Mouse (Mus musculus) retina, embryonic 14.5 days (tissue): ENCODE results near the gene Rhox10.
A peak's percentile ranks its signal among the peaks of the same experiment; 100 is the strongest.
"Not testable (repeated sequence)": the region's sequence is repeated elsewhere in the genome, so short reads cannot be mapped to it uniquely, and the experiment has no call there.

ENCODE experiments used
- DNase-seq: peaks from one replicate; pipeline ENCODE4 v3.0.0-alpha.2; 2015; ENCODE audit warnings: low spot score

Gene Rhox10

DNA sequence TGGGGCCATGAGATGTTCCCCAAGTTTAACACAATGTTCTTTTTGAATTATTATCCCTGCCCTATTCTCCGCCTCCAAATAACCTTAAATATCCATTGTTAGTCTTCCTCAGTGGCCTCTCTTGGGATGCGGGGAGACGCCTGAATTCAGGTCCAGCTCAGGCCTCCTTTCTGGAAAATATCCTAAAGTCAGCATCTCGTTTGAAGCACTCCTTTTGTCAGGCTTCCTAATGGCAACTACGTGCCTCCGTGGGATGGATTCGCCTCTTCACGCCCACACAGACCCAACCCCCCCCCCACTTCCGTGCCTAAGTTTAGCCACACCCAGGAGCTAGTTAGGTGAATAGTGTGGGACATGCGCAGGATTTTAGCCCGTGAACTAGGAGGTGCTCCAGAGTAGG lies at the start of gene Rhox10:
Gene Rhox10, plus strand, starts transcription at position 301 of the 400 bp plus-strand sequence.
- no peak for DNase-seq

DNA sequence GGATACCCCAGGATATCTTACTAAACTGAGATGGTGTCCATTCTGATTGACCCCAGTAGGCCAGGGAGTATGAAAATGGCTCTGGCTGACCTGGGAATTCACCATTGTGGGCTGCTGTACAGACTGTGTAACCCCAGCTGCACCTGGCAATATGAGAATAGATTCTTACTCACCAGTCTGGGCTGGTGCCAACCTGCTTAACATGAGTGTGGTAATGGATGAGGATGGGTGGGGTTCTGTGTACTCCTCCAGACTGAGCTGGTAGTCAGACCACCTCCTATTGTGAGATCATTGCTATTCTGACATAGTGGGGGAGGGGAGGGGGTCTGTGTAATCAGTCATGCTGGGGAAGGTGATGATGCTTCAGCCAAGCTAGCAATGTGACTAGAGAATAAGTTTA lies 47.7 kb upstream of the Rhox10 start, which contains the start of gene Btg1-ps1:
Gene Btg1-ps1, minus strand, starts transcription at position 219 of the 400 bp plus-strand sequence.
- not testable (repeated sequence) for DNase-seq

DNA sequence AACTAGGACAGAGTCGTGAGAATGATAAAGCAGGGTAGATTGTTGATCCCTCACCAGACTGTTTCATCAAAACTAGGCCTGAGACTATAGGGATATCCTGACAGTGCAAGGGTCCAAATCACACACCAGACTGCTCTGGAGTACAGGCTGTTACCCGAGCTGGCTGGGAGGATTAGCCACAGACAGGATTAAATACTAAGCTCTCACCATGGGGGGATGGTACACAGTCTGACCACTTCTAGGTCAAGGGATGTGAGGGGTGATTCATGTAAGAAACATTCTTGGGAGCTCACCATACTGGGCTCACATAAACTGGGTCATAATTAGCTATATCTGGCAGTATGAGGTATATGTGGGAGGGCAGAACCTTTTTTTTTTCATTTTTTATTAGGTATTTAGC lies 32.4 kb upstream of the Rhox10 start:
- peak; percentile 3 for DNase-seq

DNA sequence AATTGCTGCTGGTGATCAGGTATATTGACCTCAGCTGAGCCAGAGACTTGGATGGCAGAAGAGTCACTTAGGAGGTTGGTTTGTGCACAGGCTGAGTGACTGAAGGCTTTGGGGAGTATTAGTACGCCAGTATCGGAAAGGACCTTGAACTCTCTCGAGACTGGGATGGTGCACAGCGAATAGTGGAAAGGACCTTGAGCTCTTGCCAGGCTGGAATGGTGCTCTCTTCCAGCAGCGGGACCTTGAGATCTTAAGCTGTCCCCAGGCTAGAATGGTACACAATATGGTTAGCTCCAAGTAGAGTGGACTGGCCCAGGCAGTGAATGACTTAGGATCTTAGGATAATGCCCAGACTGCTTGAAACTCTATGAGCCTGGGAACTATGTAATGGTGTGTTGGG lies 26.6 kb upstream of the Rhox10 start:
- DNase-seq, result no peak

DNA sequence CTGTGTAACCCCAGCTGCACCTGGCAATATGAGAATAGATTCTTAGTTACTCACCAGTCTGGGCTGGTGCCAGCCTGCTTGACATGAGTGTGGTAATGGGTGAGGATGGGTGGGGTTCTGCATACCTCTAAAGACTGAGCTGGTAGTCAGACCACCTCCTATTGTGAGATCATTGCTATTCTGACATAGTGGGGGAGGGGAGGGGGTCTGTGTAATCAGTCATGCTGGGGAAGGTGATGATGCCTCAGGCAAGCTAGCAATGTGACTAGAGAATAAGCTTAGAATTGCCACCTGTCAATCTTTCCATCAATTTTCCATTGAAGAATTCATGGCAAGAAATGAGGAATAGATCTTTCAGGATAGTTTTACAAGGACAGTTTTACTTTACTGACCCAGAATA lies 23.3 kb upstream of the Rhox10 start, which contains the start of gene Btg1-ps2:
Gene Btg1-ps2, minus strand, starts transcription at position 101 of the 400 bp plus-strand sequence.
- DNase-seq, result not testable (repeated sequence)

DNA sequence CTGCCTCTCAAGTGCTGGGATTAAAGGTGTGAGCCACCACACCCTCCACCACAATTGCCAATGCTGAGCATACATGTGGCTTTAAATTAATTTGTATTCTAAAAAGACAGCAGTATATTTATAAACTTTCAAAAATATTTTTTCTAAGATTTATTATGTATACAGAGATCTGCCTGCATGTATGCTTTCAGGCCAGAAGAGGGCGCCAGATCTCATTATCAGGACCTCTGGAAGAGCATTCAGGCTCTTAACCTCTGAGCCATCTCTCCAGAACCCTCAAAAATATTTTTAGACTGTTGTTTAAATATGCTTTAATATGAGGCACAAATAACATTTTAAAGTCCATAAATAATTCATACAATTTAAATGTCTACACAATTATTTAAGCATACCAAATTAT lies 4.7 kb upstream of the Rhox10 start:
- peak; percentile 29 for DNase-seq

DNA sequence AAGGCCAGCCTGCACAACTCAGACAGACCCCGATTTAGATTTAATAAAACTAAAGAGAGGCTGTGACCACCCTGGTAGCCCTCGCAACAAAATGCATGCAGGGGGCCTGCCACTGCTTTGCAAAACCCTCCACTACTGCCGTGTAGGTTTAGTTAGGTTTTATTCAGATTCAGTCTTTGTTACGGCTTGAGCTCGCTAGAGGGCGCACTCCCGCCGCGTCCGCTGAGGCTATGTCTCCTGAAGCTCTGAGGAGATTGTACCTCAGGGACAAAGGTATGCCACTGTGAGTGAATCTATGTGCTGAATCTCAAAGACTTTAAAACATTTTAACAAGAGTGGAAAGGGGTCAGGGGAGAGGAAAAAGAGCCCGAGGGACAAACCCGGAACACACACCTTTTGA lies 18.0 kb downstream of the Rhox10 start:
- peak; percentile 62 for DNase-seq

DNA sequence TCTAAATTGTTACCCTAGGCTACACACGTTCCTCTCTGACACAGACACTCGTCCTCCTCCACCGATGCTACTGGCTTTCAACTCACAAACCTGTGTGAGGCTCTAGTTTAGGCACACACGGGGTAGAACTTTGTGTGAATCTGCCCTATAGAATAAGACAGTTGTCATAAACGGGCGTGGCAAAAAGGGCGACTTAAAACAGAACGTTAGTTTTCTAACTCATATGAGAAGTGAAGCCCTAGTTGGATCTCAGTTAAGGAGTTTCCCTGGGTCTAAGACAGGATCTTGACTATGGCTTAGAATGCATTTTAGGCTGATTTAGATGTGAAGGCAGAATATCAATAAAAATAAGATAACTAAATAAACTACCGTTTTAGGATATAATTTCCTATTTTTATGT lies 18.8 kb downstream of the Rhox10 start, which contains the start of gene Rhox11:
Gene Rhox11, minus strand, starts transcription at position 101 of the 400 bp plus-strand sequence.
- DNase-seq, result no peak

DNA sequence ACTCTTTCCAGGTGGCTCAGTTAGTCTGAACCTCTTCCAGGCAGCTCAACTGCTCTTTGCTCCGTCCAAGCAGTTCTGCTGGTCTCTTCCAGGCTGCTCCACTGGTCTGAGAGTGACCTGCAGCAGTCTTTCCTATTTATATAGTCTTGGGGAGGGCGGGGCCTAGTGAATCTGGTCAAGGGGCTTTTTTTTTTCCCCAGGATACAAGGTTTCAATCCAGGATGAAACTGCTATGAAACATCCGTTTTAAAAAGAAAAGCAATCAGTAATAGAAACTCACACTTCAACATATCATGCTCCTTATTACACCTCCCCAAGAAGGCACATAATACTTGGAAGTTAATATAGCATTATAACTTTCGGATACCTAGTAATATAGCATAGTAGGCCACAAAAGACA lies 44.5 kb downstream of the Rhox10 start, which contains the start of gene Rhox12:
Gene Rhox12, minus strand, starts transcription at position 101 of the 400 bp plus-strand sequence.
- no peak for DNase-seq

DNA sequence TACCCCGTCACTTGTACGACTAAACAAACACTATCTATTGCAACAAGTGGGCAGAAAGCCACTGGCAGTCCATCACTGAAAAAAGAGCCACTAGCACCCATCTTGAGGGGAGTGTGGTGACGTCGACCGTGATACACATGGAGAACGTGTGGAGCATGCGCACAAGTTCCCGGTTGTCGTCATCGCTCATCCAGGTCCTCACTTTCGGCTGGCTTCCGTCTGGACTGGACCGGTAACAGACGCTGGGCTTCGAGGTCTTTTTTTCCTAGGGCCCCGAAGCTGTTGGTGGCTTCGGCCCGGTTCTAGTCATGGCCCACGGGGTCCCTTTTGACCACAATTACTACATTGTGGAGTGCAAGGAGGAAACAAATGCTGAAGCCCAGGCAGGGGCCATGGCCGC lies 54.7 kb downstream of the Rhox10 start, which contains the start of gene Rhox13:
Gene Rhox13, plus strand, starts transcription at position 238 of the 400 bp plus-strand sequence.
- DNase-seq, result no peak
